Mouse (Mus musculus): ENCODE results near the gene Rnase13.

Rnase13 gene

GRCm38 (mm10) chr14:51877517-51877916, 45.1 kb downstream of the Rnase13 start:
- DNase-seq (ENCODE audit: low spot score in 2 of 2): no peak

DNA sequence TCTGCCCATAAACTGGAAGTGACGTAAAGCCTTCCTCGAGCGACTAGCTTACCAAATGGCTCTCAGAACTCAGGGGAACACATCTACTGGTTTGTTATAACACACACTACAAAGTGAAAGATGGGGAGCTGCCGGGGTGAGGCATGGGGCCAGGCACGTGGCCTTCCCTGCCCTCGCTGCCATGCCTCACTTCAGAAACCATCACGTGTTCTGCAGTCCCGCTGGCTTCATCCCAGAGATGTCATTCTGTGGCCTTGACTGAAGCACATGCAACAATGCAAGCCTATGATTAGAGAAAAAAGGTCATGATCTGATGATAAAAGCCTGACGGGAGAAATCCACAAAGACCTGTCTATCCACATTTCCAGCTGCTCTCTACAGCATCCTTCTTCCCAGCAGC, 50.8 kb downstream of the Rnase13 start:
- no peak for DNase-seq (ENCODE audit: low spot score in 2 of 2)

Data from right cerebral cortex, postnatal 10 days (tissue).